Mouse (Mus musculus) midbrain, postnatal 0 days (tissue): ENCODE measurements at regions not wholly inside any gene's neighbourhood (a gene's known extent, or its start where the extent isn't known, plus 50 kb on each side); places are given as distances from the start of the nearest gene placed in this dataset.

ENCODE experiments used
- ATAC-seq: fragments of 200-750 bp; cut with Nextera tagmentation; 2 replicates; pipeline ENCODE4 v1.8.0; 2017; ENCODE audit warnings: moderate number of reproducible peaks, mild to moderate bottlenecking, moderate TSS enrichment, moderate library complexity; ENCODE audit not compliant: low FRiP score
- DNase-seq: peaks from one replicate; pipeline ENCODE4 v3.0.0-alpha.2; 2015; ENCODE audit warnings: low spot score
- H3K27ac ChIP-seq: fragments of 300-500 bp; sonication (generic); 2 replicates; pipeline ENCODE4 v1.5.1; 2014; ENCODE audit warnings: low read depth, mild to moderate bottlenecking, low read length, mixed read lengths
- H3K27me3 ChIP-seq: fragments of 300-500 bp; sonication (generic); 2 replicates; pipeline ENCODE4 v1.6.1; 2014; ENCODE audit warnings: low read length, control low read depth, mixed read lengths; ENCODE audit not compliant: insufficient read depth
- H3K36me3 ChIP-seq: fragments of 300-500 bp; sonication (generic); 2 replicates; pipeline ENCODE4 v1.6.1; 2014; ENCODE audit warnings: low read length, control low read depth, mixed read lengths; ENCODE audit not compliant: insufficient read depth
- H3K4me1 ChIP-seq: fragments of 300-500 bp; sonication (generic); 2 replicates; pipeline ENCODE4 v1.6.1; 2014; ENCODE audit warnings: mild to moderate bottlenecking, control low read depth, antibody characterized with exemption, low read length, mixed read lengths; ENCODE audit not compliant: insufficient read depth
- H3K4me2 ChIP-seq: fragments of 300-500 bp; sonication (generic); 2 replicates; pipeline ENCODE4 v1.6.1; 2014; ENCODE audit warnings: low read depth, mild to moderate bottlenecking, low read length, mixed read lengths; ENCODE audit not compliant: poor library complexity, severe bottlenecking
- H3K4me3 ChIP-seq: fragments of 300-500 bp; sonication (generic); 2 replicates; pipeline ENCODE4 v1.5.1; 2014; ENCODE audit warnings: low read depth, mild to moderate bottlenecking, low read length, moderate library complexity
- H3K9ac ChIP-seq: fragments of 300-500 bp; sonication (generic); replicated peaks from 2 replicates; pipeline ENCODE4 v1.6.1; 2014; ENCODE audit warnings: mild to moderate bottlenecking, low read length, moderate library complexity, mixed read lengths; ENCODE audit not compliant: poor library complexity, severe bottlenecking
- H3K9me3 ChIP-seq: fragments of 300-500 bp; sonication (generic); 2 replicates; pipeline ENCODE4 v1.6.1; 2016; ENCODE audit warnings: low read length, control low read depth
- CTCF ChIP-seq: IDR thresholded peaks from 2 replicates; pipeline ENCODE4 v1.5.1; 2016; ENCODE audit warnings: antibody characterized with exemption, mild to moderate bottlenecking
- WGBS: fragments of 180-500 bp; shearing (Covaris S2); extraction: QIAGEN DNeasy Blood & Tissue Kit; methylation state at CpG from one replicate; pipeline ENCODE4 v1.1.7; 2014; 5-methylcytosine and 5-hydroxymethylcytosine counted together

DNA sequence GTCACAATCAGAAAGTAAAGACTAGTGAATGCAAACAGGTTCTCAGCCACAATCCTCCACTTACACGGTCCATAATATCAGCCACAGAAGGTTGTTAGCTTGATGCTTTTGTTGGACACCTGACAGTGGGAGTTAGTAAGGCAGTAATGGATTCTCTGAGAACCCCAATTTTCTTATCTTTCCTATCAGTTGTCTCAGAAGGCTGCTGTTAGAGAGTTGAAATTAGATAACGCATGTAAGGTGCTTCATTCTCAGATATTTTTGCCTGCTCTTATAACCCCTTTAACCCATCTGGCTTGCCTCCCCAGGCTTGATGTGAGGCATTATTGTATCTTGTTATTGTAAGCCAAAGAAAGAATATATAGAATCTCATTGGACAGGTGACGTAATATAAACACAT, 63.0 kb upstream of the Ube2e3 start:
- ATAC-seq, result no peak
- no peaks in the 10 kb centered on the region for H3K4me1 ChIP-seq
- no peaks in the 10 kb centered on the region for H3K9me3 ChIP-seq
- H3K36me3 ChIP-seq, result no peaks in the 10 kb centered on the region
- H3K4me3 ChIP-seq, result no peak overlapping the region
- H3K27me3 ChIP-seq, result no peaks in the 10 kb centered on the region
- no peak overlapping the region for H3K4me2 ChIP-seq
- H3K27ac ChIP-seq, result no peak overlapping the region
- no peak overlapping the region for H3K9ac ChIP-seq
- no peak for TF ChIP-seq CTCF
- WGBS, result 90% methylated on average over 3 of the region's 3 CpGs
- no peak for DNase-seq

DNA sequence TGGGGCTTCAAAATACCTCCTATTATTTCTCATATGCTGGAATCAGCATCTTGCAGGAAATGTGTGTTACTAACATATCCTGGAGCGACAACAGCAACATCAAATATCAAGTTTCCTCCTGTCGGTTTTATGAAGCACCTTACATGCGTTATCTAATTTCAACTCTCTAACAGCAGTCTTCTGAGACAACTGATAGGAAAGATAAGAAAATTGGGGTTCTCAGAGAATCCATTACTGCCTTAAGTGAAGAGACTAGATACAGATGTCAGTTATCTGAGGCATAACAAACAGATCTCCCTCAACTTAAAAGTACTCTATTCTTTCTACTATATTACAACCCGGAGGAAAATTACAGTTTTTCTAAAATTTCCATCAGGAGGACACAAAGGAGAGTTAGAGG, 64.4 kb upstream of the Ube2e3 start:
- DNase-seq, result no peak
- no peak for ATAC-seq
- 85% methylated on average over 4 of the region's 4 CpGs for WGBS
- Histone ChIP-seq H3K9me3 (no peaks in the 10 kb centered on the region), H3K4me2 (no peak overlapping the region), H3K27me3 (no peaks in the 10 kb centered on the region), H3K4me1 (no peaks in the 10 kb centered on the region), H3K4me3 (no peak overlapping the region), H3K27ac (no peak overlapping the region), H3K36me3 (no peaks in the 10 kb centered on the region), H3K9ac (no peak overlapping the region)
- no peak for TF ChIP-seq CTCF

DNA sequence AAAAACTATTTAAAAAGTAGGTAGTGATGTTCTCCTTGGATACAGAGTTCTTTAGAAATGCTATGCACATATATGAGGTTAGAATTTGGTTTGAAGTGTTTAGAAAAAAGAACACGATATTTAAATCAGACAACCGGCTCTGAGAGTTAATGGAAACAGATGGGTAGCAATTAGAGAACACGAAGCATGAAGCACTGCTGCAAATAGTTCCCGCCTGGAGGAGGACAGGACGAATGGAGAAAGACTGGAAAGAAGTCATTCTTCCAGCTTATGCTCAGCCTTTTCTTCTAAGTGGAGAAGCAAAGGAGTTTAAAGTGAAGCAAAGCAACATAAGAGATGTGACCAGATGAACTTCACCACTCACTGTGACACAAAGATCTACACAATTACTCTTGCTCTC, 72.5 kb upstream of the Ube2e3 start:
- no peak overlapping the region for H3K4me3 ChIP-seq
- WGBS, result 73% methylated on average over 5 of the region's 5 CpGs
- no peaks in the 10 kb centered on the region for H3K27me3 ChIP-seq
- DNase-seq (peak; percentile 9), ATAC-seq (no peak)
- no peaks in the 10 kb centered on the region for H3K36me3 ChIP-seq
- H3K9ac ChIP-seq, result no peak overlapping the region
- H3K27ac ChIP-seq, result no peak overlapping the region
- no peak for TF ChIP-seq CTCF
- H3K4me1 ChIP-seq, result no peaks in the 10 kb centered on the region
- no peak overlapping the region for H3K4me2 ChIP-seq
- no peaks in the 10 kb centered on the region for H3K9me3 ChIP-seq

DNA sequence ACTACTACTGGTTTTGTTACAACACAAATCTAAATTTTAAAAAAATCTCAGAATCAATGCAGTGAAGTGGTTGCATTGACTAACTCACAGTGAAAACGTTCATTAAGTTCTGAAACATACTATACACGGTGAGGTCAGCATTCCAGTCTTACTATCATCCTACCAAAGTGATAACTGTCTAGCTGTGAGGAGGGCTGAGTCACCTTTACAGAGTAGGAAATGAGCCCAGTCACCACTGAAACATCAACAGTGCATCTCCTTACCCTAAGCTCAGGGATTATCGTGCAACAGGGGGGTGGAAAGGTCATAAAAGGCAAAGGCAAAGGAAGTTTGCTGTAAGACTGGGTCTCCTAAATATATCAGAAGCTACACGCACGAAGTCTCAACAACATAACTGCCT, 73.2 kb upstream of the Ube2e3 start:
- Histone ChIP-seq H3K27ac (no peak overlapping the region), H3K9ac (no peak overlapping the region), H3K4me1 (no peaks in the 10 kb centered on the region), H3K9me3 (no peaks in the 10 kb centered on the region), H3K4me2 (no peak overlapping the region), H3K36me3 (no peaks in the 10 kb centered on the region), H3K27me3 (no peaks in the 10 kb centered on the region), H3K4me3 (no peak overlapping the region)
- no peak for TF ChIP-seq CTCF
- WGBS, result 94% methylated on average over 5 of the region's 5 CpGs
- ATAC-seq (no peak), DNase-seq (no peak)

DNA sequence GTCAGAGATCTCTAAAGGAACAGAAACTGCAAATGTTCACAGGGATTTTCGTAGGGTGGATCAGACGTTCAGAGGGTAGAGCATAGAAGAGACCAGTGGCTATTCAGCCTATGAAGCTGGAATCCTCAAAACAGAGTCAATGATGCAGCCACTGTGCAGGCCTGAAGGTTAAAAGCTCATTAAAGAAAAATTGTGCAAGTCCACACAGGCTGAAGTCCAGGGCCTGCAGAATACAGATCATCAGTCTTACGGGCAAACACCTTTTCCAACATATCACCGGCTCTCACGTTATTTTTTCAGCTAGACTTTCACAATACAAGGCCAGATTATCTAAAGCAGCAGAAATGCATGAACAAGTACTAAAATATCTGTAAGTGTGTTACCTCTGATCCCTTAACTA, 78.8 kb upstream of the Ube2e3 start:
- Histone ChIP-seq H3K4me3 (no peak overlapping the region), H3K36me3 (no peaks in the 10 kb centered on the region), H3K27me3 (no peaks in the 10 kb centered on the region), H3K4me1 (no peaks in the 10 kb centered on the region), H3K27ac (no peak overlapping the region), H3K9ac (no peak overlapping the region), H3K4me2 (no peak overlapping the region), H3K9me3 (no peaks in the 10 kb centered on the region)
- no peak for TF ChIP-seq CTCF
- DNase-seq (no peak), ATAC-seq (no peak)
- WGBS, result 94% methylated on average over 5 of the region's 5 CpGs

DNA sequence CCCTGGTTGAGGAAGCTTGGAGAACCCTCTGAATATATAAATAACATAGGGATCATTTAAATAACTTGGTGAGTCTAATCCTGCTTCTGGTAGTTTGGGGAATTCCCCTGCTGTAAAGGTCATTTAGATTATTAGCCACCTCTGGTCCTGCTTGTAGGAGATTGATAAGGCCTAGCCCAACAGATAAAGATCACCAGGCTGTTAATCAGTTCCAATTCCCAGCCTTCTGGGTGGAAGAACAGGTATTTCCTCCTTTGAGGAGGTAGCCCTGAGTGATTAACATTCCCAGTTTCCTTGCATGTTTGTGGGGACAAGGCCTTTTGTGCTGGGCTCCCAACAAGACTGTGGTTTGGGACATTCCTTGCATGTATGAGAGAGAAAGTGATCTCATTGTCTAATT, 79.7 kb upstream of the Ube2e3 start:
- ATAC-seq, result no peak
- Histone ChIP-seq H3K27ac (no peak overlapping the region), H3K4me1 (no peaks in the 10 kb centered on the region), H3K9ac (no peak overlapping the region), H3K4me2 (no peak overlapping the region), H3K9me3 (no peaks in the 10 kb centered on the region), H3K27me3 (no peaks in the 10 kb centered on the region), H3K36me3 (no peaks in the 10 kb centered on the region), H3K4me3 (no peak overlapping the region)
- no peak for TF ChIP-seq CTCF
- DNase-seq, result no peak

DNA sequence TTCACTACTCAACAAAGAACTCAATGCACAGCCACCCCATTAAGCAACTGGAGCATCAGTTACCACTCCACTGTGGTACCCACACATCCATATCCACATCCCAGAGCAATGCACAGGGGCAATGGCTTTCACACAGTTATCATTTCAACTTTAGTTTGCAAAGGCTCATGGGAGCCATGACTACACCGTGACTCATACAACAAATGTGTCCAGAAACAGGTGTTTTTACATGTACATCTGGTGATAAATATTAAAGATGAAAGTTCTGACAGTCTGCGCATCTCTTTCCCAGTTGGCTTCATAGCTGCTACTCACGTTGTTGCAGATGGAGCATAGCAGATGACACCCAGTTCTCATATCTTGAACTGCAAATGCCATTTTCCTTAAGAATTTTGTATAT, 88.0 kb upstream of the Ube2e3 start:
- TF ChIP-seq CTCF, result no peak
- WGBS, result 90% methylated on average over 3 of the region's 3 CpGs

More for the DNA sequence above, 88.0 kb upstream of the Ube2e3 start:
- Histone ChIP-seq H3K9ac (no peak overlapping the region), H3K27me3 (no peaks in the 10 kb centered on the region), H3K4me1 (no peaks in the 10 kb centered on the region), H3K4me3 (no peak overlapping the region), H3K36me3 (no peaks in the 10 kb centered on the region), H3K4me2 (no peak overlapping the region), H3K27ac (no peak overlapping the region), H3K9me3 (no peaks in the 10 kb centered on the region)
- ATAC-seq, result no peak
- no peak for DNase-seq
